Mouse (Mus musculus) megakaryocyte, embryonic 14.5 days (primary cell): ENCODE measurements around the gene Dnmt3c.

Source experiments
- FLI1 ChIP-seq: IDR thresholded peaks from 2 replicates; pipeline ENCODE4 v1.6.1; 2012; ENCODE audit warnings: low read length, inconsistent platforms, mixed read lengths
- GATA1 ChIP-seq: IDR thresholded peaks from 3 replicates; pipeline ENCODE4 v1.6.1; 2012; ENCODE audit warnings: mixed read lengths, low read length, inconsistent platforms, borderline replicate concordance

- no peak for TF ChIP-seq GATA1
- no peak for TF ChIP-seq FLI1
Observed at GRCm38 (mm10) chr2:153768881-153769280, 72.4 kb downstream of the Dnmt3c start.
